Mouse (Mus musculus): ENCODE measurements at regions not wholly inside any gene's neighbourhood (a gene's known extent, or its start where the extent isn't known, plus 50 kb on each side); places are given as distances from the start of the nearest gene placed in this dataset.

DNA sequence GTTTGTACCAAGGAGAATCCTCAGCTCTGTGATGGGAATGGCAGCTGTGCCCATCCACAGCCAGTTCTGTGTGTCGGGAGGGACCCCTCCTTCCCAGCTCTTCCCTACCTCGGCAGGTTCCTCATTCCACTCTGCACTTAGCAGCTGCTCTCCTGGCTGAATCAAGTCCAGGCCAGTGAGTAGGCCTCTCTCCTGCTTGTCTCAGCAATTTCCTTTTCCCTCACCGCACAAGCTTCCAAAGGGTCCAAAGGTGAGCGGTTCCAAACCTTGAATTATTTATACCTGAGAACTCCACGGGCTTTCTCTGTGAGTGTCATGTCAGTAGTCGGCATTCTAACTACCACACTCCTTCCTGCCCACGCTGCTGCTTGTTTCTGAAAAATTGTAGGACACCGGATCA is 208.8 kb upstream of the Ercc4 start:
- Histone ChIP-seq H3K27me3 (ENCODE audit: low read depth, poor library complexity, severe bottlenecking) (no peaks in the 10 kb centered on the region), H3K4me1 (peaks cover 24% of the 10 kb centered on the region), H3K9me3 (replicated peaks) (no peaks in the 10 kb centered on the region; the same call in 1 of the 2 replicates), H3K36me3 (no peaks in the 10 kb centered on the region), H3K27ac (replicated peaks) (no peak overlapping the region; the same call in 1 of the 2 replicates), H3K4me3 (no peak overlapping the region)
- 87% methylated on average over 8 of the region's 8 CpGs for WGBS
- DNase-seq (ENCODE audit: low spot score) = no peak

DNA sequence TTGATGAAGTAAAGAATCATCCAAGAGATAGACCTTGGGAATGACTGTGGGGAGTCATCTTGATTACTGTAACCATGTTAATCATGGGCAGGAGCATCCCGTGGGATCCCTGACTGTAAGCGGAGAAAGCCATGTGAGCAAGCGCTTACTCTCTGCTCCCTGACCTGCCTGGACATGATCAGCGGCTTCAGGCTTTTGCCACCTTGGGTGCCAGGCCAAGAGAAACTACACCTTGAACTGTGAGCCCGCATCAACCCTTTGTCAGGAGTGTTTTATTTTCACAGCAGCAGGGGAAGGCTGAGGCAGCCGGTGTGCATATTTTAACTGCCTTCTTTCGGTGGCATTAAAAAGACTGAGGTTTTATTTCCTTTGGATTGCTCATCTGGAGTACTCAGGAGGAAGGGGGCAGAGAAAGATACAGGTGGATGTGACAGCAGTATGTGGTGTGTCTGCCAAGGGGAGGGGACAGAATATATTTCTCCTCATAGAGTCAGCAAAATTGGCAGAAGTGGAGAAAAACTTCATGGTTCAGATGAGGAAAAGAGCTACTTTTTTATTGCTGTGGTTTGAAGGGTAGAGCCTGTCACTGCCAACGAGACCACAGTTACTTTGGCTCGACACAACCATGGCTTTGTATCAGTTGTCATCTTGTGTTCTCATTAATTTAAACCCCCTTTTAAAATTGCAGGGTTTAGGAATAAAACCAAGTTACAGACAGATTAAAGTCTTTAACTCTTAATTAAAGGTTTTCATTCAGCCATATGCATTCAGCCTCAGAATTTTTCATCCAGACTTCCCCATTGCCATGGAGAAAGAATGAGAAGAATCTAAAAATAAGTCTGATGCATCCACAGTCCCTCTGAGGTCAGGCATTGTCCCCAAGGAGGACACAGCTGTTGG is 208.1 kb upstream of the Ercc4 start:
- no peaks in the 10 kb centered on the region for H3K36me3 ChIP-seq
- DNase-seq (ENCODE audit: low spot score) = no peak
- no peaks in the 10 kb centered on the region for H3K27me3 ChIP-seq (ENCODE audit: low read depth, poor library complexity, severe bottlenecking)
- no peaks in the 10 kb centered on the region; the same call in 1 of the 2 replicates for H3K9me3 ChIP-seq (replicated peaks)
- 60% methylated on average over 9 of the region's 9 CpGs for WGBS
- H3K4me3 ChIP-seq = no peak overlapping the region
- peak overlapping the region; percentile 71 for H3K27ac ChIP-seq (replicated peaks)
- peaks cover 24% of the 10 kb centered on the region for H3K4me1 ChIP-seq

DNA sequence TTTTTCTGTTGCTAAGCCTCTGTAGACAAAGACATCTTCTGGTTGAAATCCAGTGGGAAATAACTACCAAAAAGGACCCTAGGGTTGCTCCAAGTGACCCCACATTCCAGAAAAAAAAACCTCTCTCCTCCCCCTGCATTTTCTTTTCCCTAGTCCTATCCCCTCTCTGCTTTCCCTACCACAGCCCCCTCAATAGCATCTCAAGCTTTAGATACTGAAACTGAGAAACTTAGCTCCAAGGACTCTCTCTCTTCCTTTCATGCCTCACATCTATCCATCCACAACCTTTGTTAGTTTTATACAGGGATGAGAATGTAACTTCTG is 207.5 kb upstream of the Ercc4 start:
- DNase-seq (ENCODE audit: low spot score) = peak; percentile 22
- Histone ChIP-seq H3K9me3 (replicated peaks) (no peaks in the 10 kb centered on the region; the same call in 1 of the 2 replicates), H3K4me1 (peaks cover 24% of the 10 kb centered on the region), H3K36me3 (no peaks in the 10 kb centered on the region), H3K27me3 (ENCODE audit: low read depth, poor library complexity, severe bottlenecking) (no peaks in the 10 kb centered on the region), H3K4me3 (no peak overlapping the region), H3K27ac (replicated peaks) (peak overlapping the region; percentile 65)

DNA sequence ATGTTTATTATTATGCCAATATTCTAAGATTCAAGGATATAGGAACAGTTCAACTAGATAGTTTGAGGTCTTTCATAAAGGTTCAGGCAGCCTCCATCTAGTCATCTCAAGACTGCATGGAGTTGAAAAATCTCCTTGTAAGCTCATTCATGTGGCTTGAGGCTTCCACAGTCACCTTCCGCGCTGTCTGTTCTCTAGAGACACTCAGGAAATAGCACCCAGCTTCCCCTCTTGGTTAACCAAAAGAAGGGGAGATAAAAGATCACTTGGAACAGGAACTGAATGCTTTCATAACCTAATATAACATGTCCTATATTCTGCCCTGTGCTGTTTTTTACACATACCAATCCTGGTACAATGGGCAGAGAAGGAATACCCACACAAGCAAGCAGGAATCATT is 206.3 kb upstream of the Ercc4 start:
- Histone ChIP-seq H3K9me3 (replicated peaks) (no peaks in the 10 kb centered on the region; the same call in 1 of the 2 replicates), H3K4me1 (peaks cover 24% of the 10 kb centered on the region), H3K36me3 (no peaks in the 10 kb centered on the region), H3K4me3 (no peak overlapping the region), H3K27me3 (ENCODE audit: low read depth, poor library complexity, severe bottlenecking) (no peaks in the 10 kb centered on the region), H3K27ac (replicated peaks) (no peak overlapping the region)
- DNase-seq (ENCODE audit: low spot score) = no peak
- 91% methylated on average over 2 of the region's 2 CpGs for WGBS

DNA sequence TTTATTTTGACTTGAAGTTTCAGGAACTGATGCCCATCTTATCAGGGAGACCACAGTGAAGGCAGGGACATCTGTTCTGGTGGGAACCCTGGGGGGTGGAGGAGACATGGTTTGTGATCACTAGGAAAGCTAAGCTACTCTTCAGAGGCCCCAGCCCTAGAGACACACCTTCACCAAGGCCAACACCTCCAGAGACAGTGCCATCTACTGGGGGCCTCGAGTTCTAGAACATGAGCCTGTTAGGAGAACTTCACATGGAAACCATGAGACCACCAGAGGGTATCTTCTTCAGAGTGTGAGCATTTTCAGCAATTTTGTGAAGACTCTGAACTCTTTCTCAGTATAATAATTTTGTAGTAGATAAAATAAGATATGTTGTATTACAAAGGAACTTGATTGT is 204.5 kb upstream of the Ercc4 start:
- Histone ChIP-seq H3K4me1 (peaks cover 24% of the 10 kb centered on the region), H3K36me3 (no peaks in the 10 kb centered on the region), H3K27me3 (ENCODE audit: low read depth, poor library complexity, severe bottlenecking) (no peaks in the 10 kb centered on the region), H3K27ac (replicated peaks) (no peak overlapping the region), H3K4me3 (no peak overlapping the region), H3K9me3 (replicated peaks) (no peaks in the 10 kb centered on the region)
- DNase-seq (ENCODE audit: low spot score) = no peak
- 66% methylated on average over 1 of the region's 1 CpGs for WGBS

DNA sequence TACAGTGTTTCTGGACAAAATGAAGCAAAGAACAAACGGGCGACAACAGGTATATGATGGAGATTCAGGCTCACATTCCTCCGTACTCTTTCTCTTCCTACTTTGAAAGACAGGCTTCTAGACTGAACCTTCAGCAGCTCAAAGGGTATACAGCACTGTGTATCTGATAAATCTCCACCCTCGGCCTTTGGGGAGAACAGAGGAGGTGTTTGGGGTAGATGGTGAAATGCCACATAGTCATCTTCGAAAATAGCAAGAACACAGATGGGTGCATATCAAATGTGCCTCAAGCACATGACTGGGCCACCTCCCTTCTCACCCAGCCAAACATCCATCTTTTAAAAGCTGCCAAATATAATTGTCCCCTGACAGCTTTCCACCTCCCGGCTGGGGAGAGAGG is 184.8 kb upstream of the Ercc4 start:
- WGBS = 95% methylated on average over 6 of the region's 6 CpGs

DNA sequence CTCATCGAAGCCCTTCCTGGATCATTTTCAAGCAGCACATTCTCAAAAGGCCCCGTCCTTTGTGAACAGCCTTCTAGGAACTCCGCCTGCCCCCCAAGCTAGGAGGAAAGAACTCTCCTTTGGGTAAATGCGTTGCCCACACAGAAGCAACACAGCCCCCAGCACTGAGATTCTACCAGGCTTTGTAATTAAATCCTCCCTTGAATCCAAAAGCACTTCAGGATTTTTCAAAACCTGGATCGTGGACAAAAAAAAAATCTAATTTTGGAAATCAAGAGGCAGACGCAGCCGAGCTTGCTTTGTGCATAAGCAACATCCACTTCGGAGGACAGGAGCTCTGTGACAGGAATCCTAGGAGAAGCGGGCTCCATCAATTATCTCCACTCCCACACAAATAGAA is 183.6 kb upstream of the Ercc4 start:
- WGBS = 88% methylated on average over 9 of the region's 9 CpGs
- Histone ChIP-seq H3K4me1 (no peaks in the 10 kb centered on the region), H3K27ac (replicated peaks) (no peak overlapping the region), H3K36me3 (no peaks in the 10 kb centered on the region), H3K9me3 (replicated peaks) (no peaks in the 10 kb centered on the region), H3K4me3 (no peak overlapping the region), H3K27me3 (ENCODE audit: low read depth, poor library complexity, severe bottlenecking) (no peaks in the 10 kb centered on the region)
- no peak for DNase-seq (ENCODE audit: low spot score)

More for the DNA sequence above, 184.8 kb upstream of the Ercc4 start:
- no peak for DNase-seq (ENCODE audit: low spot score)
- Histone ChIP-seq H3K9me3 (replicated peaks) (no peaks in the 10 kb centered on the region), H3K27ac (replicated peaks) (no peak overlapping the region), H3K36me3 (no peaks in the 10 kb centered on the region), H3K4me1 (no peaks in the 10 kb centered on the region), H3K4me3 (no peak overlapping the region), H3K27me3 (ENCODE audit: low read depth, poor library complexity, severe bottlenecking) (no peaks in the 10 kb centered on the region)

DNA sequence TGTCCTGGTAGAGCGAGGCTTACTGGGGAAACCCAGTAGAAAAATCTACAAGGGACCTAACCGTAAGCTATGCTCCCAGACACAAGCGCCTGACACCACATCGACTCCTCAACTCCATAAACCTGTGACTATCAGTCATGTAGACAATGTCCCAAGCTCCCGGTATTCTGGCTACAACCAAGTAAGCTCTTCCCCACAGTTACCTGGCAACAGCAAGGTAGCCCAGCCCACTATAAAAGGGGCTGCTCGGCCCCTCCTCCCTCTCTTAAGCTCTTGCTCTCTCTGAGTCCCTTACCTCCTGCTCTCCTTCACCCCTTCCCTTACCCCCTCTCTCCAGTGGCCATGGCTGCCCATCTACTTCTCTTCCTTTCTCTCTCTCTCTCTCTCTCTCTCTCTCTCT is 178.4 kb upstream of the Ercc4 start:
- Histone ChIP-seq H3K4me3 (no peak overlapping the region), H3K9me3 (replicated peaks) (no peaks in the 10 kb centered on the region), H3K27ac (replicated peaks) (no peak overlapping the region), H3K36me3 (no peaks in the 10 kb centered on the region), H3K27me3 (ENCODE audit: low read depth, poor library complexity, severe bottlenecking) (no peaks in the 10 kb centered on the region), H3K4me1 (no peaks in the 10 kb centered on the region)
- no peak for DNase-seq (ENCODE audit: low spot score)
- WGBS = 85% methylated on average over 6 of the region's 6 CpGs

DNA sequence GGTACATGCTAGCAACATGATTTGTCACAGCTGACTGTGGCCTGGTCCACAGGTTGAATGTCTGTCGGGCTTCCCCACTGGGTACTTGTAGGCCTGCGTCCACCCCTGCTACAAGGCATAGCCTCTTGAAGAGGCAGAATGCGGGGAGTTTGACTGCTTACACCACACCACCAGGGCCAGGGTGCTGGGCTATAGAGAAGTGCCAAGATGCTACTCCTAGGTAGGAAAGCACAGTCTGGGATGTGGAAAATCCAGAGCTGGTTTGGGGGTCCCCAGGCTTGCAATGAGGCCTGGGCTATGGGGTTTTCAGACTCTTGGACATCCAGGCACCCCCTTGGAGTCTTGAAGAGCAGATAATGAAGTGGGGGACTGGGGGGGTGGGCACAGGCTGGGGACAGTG is 176.5 kb upstream of the Ercc4 start:
- no peak for DNase-seq (ENCODE audit: low spot score)
- H3K4me3 ChIP-seq = no peak overlapping the region
- H3K9me3 ChIP-seq (replicated peaks) = no peaks in the 10 kb centered on the region
- H3K36me3 ChIP-seq = no peaks in the 10 kb centered on the region
- no peaks in the 10 kb centered on the region for H3K4me1 ChIP-seq
- H3K27ac ChIP-seq (replicated peaks) = no peak overlapping the region
- WGBS = 90% methylated on average over 3 of the region's 3 CpGs
- H3K27me3 ChIP-seq (ENCODE audit: low read depth, poor library complexity, severe bottlenecking) = no peaks in the 10 kb centered on the region

DNA sequence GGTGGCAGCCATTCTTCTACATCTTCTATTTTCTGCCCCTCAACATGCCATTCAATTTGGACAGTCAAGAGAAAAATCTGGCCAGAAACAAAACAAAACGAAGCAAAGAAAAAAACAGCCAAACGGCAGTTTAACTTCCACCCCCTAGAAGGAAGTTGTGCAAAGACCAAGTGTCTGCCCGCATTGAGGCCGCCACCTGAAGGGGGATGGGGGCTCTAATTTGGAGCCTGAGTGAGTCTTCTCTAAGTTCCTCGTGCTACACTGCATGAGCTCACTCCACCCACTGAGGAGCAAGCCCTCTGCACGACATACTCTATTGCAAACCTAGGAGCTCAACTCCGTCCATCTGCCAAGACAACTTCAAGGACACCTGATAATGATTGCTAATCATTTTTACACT is 174.9 kb upstream of the Ercc4 start:
- DNase-seq (ENCODE audit: low spot score) = no peak
- H3K4me1 ChIP-seq = no peaks in the 10 kb centered on the region
- WGBS = 86% methylated on average over 7 of the region's 7 CpGs

DNA sequence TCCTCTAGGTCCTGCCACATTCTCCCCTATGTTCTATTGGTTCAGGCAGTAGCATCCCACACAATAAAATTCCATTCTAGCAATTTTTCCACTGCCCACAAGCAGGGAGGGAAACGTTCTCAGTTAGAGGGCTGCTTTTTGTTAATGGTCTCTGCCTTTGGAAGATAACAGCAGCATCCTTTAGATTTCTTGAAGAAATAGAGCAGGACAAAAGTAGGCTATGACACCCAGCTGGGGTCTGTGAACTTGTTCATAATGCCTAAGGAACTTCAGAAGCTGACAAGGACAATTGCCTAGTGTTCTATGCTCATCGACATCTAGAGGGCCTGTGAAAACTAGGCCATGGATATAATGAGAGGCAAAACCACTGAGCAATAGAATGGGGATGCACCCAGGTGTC is 174.2 kb upstream of the Ercc4 start:
- Histone ChIP-seq H3K4me1 (no peaks in the 10 kb centered on the region), H3K4me3 (no peak overlapping the region), H3K27me3 (ENCODE audit: low read depth, poor library complexity, severe bottlenecking) (no peaks in the 10 kb centered on the region), H3K27ac (replicated peaks) (no peak overlapping the region), H3K9me3 (replicated peaks) (no peaks in the 10 kb centered on the region), H3K36me3 (no peaks in the 10 kb centered on the region)
- no peak for DNase-seq (ENCODE audit: low spot score)
- WGBS = 80% methylated on average over 2 of the region's 2 CpGs

More for the DNA sequence above, 174.9 kb upstream of the Ercc4 start:
- Histone ChIP-seq H3K4me3 (no peak overlapping the region), H3K27me3 (ENCODE audit: low read depth, poor library complexity, severe bottlenecking) (no peaks in the 10 kb centered on the region), H3K36me3 (no peaks in the 10 kb centered on the region), H3K9me3 (replicated peaks) (no peaks in the 10 kb centered on the region), H3K27ac (replicated peaks) (no peak overlapping the region)

DNA sequence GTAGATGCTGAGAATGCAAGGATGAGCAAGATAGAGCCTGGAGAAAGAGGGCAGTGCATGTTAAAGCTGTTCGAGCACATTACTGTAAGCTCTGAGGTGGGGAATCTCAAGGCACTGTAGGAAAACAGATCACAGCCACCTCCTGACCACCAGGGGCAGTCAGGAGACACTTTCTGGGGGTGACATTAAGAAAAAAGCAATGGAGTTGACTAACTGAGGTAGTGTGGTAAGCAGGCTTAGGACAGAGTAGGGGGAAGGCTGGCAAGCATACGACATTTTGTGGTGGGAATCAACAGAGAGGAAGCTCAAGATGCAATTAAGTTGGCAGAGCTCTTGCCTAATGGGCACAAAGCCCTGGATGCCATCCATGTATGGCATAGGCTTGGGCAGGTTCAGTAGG is 172.9 kb upstream of the Ercc4 start:
- no peaks in the 10 kb centered on the region for H3K9me3 ChIP-seq (replicated peaks)
- H3K4me1 ChIP-seq = no peaks in the 10 kb centered on the region
- H3K4me3 ChIP-seq = no peak overlapping the region
- no peak for DNase-seq (ENCODE audit: low spot score)
- H3K36me3 ChIP-seq = no peaks in the 10 kb centered on the region
- 90% methylated on average over 2 of the region's 2 CpGs for WGBS
- no peak overlapping the region for H3K27ac ChIP-seq (replicated peaks)
- H3K27me3 ChIP-seq (ENCODE audit: low read depth, poor library complexity, severe bottlenecking) = no peaks in the 10 kb centered on the region

DNA sequence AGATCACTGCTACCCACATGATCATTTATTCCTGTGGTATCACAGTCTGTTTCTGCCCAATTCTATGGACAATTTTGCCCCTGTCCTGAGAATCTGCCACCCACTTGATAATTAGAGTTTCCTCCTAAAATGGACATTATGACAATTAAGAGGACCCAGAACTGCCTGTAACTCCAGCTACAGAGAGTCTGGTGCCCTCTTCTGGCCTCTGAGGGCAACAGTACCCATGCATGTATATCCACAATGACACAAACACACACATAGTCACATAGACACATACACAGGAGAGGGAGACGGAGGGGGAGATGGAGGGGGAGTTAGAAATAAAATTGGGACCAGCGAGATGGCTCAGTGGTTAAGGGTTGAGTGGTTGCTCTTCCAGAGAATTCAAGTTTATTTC is 170.9 kb upstream of the Ercc4 start:
- no peaks in the 10 kb centered on the region for H3K4me1 ChIP-seq
- WGBS = 81% methylated on average over 2 of the region's 2 CpGs

More for the DNA sequence above, 170.9 kb upstream of the Ercc4 start:
- Histone ChIP-seq H3K27me3 (ENCODE audit: low read depth, poor library complexity, severe bottlenecking) (no peaks in the 10 kb centered on the region), H3K4me3 (no peak overlapping the region), H3K27ac (replicated peaks) (no peak overlapping the region), H3K36me3 (no peaks in the 10 kb centered on the region), H3K9me3 (replicated peaks) (no peaks in the 10 kb centered on the region)
- no peak for DNase-seq (ENCODE audit: low spot score)

All from midbrain, embryonic 10.5 days (tissue).